Mouse (Mus musculus) CH12.LX (cell line): Measurements from ENCODE around the gene Nanog. TPM values are rescaled to one million over a fixed set of nuclear protein-coding genes. Genes with fewer than 3 reads are reported as not detected.

ENCODE experiments used
- DNase-seq: peaks from one replicate; pipeline ENCODE4 v3.0.0-alpha.2; 2013; ENCODE audit errors: extremely low read depth
- H3K27ac ChIP-seq: 2 replicates; pipeline ENCODE4 v1.5.1; 2012; ENCODE audit warnings: low read depth, mild to moderate bottlenecking, control low read depth, moderate library complexity; ENCODE audit not compliant: insufficient read depth
- H3K27me3 ChIP-seq: replicated peaks from 2 replicates; pipeline ENCODE3; 2012; ENCODE audit warnings: inconsistent platforms
- H3K36me3 ChIP-seq, 2 experiments: replicated peaks in 1 of 2; 2 replicates each; pipeline versions ENCODE3 to v1.6.1; 2012; ENCODE audit warnings: inconsistent platforms in 1 of 2, low read length in 1 of 2, mild to moderate bottlenecking in 1 of 2, mixed read lengths in 1 of 2, moderate library complexity in 1 of 2; ENCODE audit not compliant: control insufficient read depth in 1 of 2, insufficient read depth in 1 of 2
- H3K4me1 ChIP-seq, 2 experiments: 2 replicates each; pipeline ENCODE4 v1.6.1; 2012; ENCODE audit warnings: inconsistent platforms in 1 of 2, moderate library complexity in 1 of 2; ENCODE audit not compliant: insufficient read depth in 2 of 2, control insufficient read depth in 1 of 2
- H3K4me2 ChIP-seq: 2 replicates; pipeline ENCODE4 v1.6.1; 2012; ENCODE audit warnings: low read depth, mild to moderate bottlenecking, control low read depth; ENCODE audit not compliant: poor library complexity, insufficient read depth, severe bottlenecking
- H3K4me3 ChIP-seq, 3 experiments: fragments of 150-350 bp in 1 of 3; sonication (generic) in 1 of 3; replicated peaks in 1 of 3; 2 replicates each; pipeline versions ENCODE3 to v1.5.1; 2011 to 2012; ENCODE audit warnings: low read depth in 2 of 3, low read length in 2 of 3, mild to moderate bottlenecking in 2 of 3, moderate library complexity in 2 of 3, control low read depth in 1 of 3, improper control_type of control experiment in 1 of 3, inconsistent platforms in 1 of 3, mixed read lengths in 1 of 3; ENCODE audit not compliant: poor library complexity in 1 of 3
- H3K79me2 ChIP-seq: replicated peaks from 2 replicates; pipeline ENCODE4 v1.6.1; 2012; ENCODE audit warnings: mild to moderate bottlenecking, moderate library complexity; ENCODE audit not compliant: control insufficient read depth, poor library complexity, insufficient read depth, severe bottlenecking; ENCODE audit errors: extremely low read depth
- H3K9ac ChIP-seq: 2 replicates; pipeline ENCODE4 v1.6.1; 2012; ENCODE audit warnings: low read depth, mild to moderate bottlenecking, control low read depth, moderate library complexity; ENCODE audit not compliant: insufficient read depth
- H3K9me3 ChIP-seq: replicated peaks from 2 replicates; pipeline ENCODE3; 2012; ENCODE audit warnings: low read length, inconsistent platforms, mixed read lengths
- BHLHE40 ChIP-seq: IDR thresholded peaks from 2 replicates; pipeline ENCODE4 v1.6.1; 2011; ENCODE audit warnings: mild to moderate bottlenecking, low read depth, low read length, improper control_type of control experiment
- CHD1 ChIP-seq: IDR thresholded peaks from 2 replicates; pipeline ENCODE4 v1.6.1; 2012; ENCODE audit warnings: low read depth, low read length, improper control_type of control experiment, inconsistent platforms
- CHD2 ChIP-seq: IDR thresholded peaks from 2 replicates; pipeline ENCODE4 v1.6.1; 2011; ENCODE audit warnings: low read length, improper control_type of control experiment
- CTCF ChIP-seq, 2 experiments: IDR thresholded peaks in 1 of 2; conservative IDR thresholded peaks in 1 of 2; 2 replicates each; pipeline ENCODE4 v1.5.1; 2011 to 2012; ENCODE audit warnings: low read depth in 2 of 2, low read length in 2 of 2, improper control_type of control experiment in 1 of 2, inconsistent platforms in 1 of 2, mild to moderate bottlenecking in 1 of 2, moderate library complexity in 1 of 2
- EP300 ChIP-seq: IDR thresholded peaks from 2 replicates; pipeline ENCODE4 v1.6.1; 2011; ENCODE audit warnings: low read length, improper control_type of control experiment
- ETS1 ChIP-seq: conservative IDR thresholded peaks from 2 replicates; pipeline ENCODE4 v1.6.1; 2012; ENCODE audit warnings: low read depth, mild to moderate bottlenecking, inconsistent platforms, low read length, improper control_type of control experiment, moderate library complexity
- HCFC1 ChIP-seq: IDR thresholded peaks from 2 replicates; pipeline ENCODE4 v1.6.1; 2012; ENCODE audit warnings: low read depth, mild to moderate bottlenecking, inconsistent platforms, low read length, improper control_type of control experiment
- JUN ChIP-seq: IDR thresholded peaks from 2 replicates; pipeline ENCODE4 v1.6.1; 2011; ENCODE audit warnings: low read depth, mild to moderate bottlenecking, low read length, improper control_type of control experiment, moderate library complexity; ENCODE audit not compliant: insufficient read depth
- KAT2A ChIP-seq: IDR thresholded peaks from 2 replicates; pipeline ENCODE4 v1.6.1; 2012; ENCODE audit warnings: low read length, improper control_type of control experiment, inconsistent platforms; ENCODE audit not compliant: insufficient replicate concordance
- MAFK ChIP-seq: IDR thresholded peaks from 2 replicates; pipeline ENCODE4 v1.6.1; 2011; ENCODE audit warnings: low read length, improper control_type of control experiment; ENCODE audit not compliant: insufficient replicate concordance
- MAX ChIP-seq: IDR thresholded peaks from 2 replicates; pipeline ENCODE4 v1.6.1; 2011; ENCODE audit warnings: low read length, improper control_type of control experiment
- MAZ ChIP-seq: IDR thresholded peaks from 2 replicates; pipeline ENCODE4 v1.6.1; 2012; ENCODE audit warnings: low read depth, mild to moderate bottlenecking, inconsistent platforms, low read length, improper control_type of control experiment, moderate library complexity
- MYC ChIP-seq: IDR thresholded peaks from 2 replicates; pipeline ENCODE4 v1.6.1; 2011; ENCODE audit warnings: low read depth, mild to moderate bottlenecking, improper control_type of control experiment, low read length
- NELFE ChIP-seq: IDR thresholded peaks from 2 replicates; pipeline ENCODE4 v1.6.1; 2011; ENCODE audit warnings: low read depth, low read length, improper control_type of control experiment
- NRF1 ChIP-seq: IDR thresholded peaks from 2 replicates; pipeline ENCODE4 v1.6.1; 2014; ENCODE audit warnings: low read depth, mild to moderate bottlenecking, inconsistent platforms, low read length, improper control_type of control experiment, moderate library complexity
- POLR2A ChIP-seq: IDR thresholded peaks from 2 replicates; pipeline ENCODE4 v1.6.1; 2011; ENCODE audit warnings: low read depth, mild to moderate bottlenecking, improper control_type of control experiment, low read length
- SMC3 ChIP-seq: IDR thresholded peaks from 2 replicates; pipeline ENCODE4 v1.6.1; 2011; ENCODE audit warnings: low read depth, low read length, improper control_type of control experiment
- UBTF ChIP-seq: IDR thresholded peaks from 2 replicates; pipeline ENCODE4 v1.6.1; 2012; ENCODE audit warnings: low read depth, mild to moderate bottlenecking, inconsistent platforms, low read length, improper control_type of control experiment, moderate library complexity
- USF1 ChIP-seq: IDR thresholded peaks from 2 replicates; pipeline ENCODE4 v1.6.1; 2014; ENCODE audit warnings: low read depth, mild to moderate bottlenecking, inconsistent platforms, low read length, improper control_type of control experiment
- USF2 ChIP-seq: conservative IDR thresholded peaks from 2 replicates; pipeline ENCODE4 v1.6.1; 2011; ENCODE audit warnings: low read depth, low read length, improper control_type of control experiment
- ZKSCAN1 ChIP-seq: IDR thresholded peaks from 2 replicates; pipeline ENCODE4 v1.6.1; 2012; ENCODE audit warnings: low read depth, inconsistent platforms, low read length, improper control_type of control experiment, borderline replicate concordance
- ZMIZ1 ChIP-seq: IDR thresholded peaks from 2 replicates; pipeline ENCODE4 v1.6.1; 2012; ENCODE audit warnings: low read depth, mild to moderate bottlenecking, inconsistent platforms, low read length, improper control_type of control experiment
- ZNF384 ChIP-seq: IDR thresholded peaks from 2 replicates; pipeline ENCODE4 v1.6.1; 2012; ENCODE audit warnings: low read depth, low read length, improper control_type of control experiment, inconsistent platforms
- dilution Hi-C: fragments of 300-500 bp; cut with MboI; formaldehyde crosslinking; loops from 2 replicates; pipeline ENCODE4 v1.14.3; 2020; ENCODE audit warnings: low sequenced_read_pairs; ENCODE audit not compliant: extremely low pct_unique_long_range_greater_than_20kb, extremely low pct_ligation_motif_present
- in situ Hi-C: fragments of 300-500 bp; cut with MboI; formaldehyde crosslinking; loops from 3 replicates; pipeline ENCODE4 v1.14.3; 2019; ENCODE audit warnings: low sequenced_read_pairs, low pct_ligation_motif_present, low pct_unique_long_range_greater_than_20kb, mixed read lengths
- polyA plus RNA-seq: library from polyadenylated mRNA; unstranded; fragments of >175 nt; gene quantifications from 2 replicates; pipeline ENCODE4 v1.2.1, GENCODE M21; 2012; ENCODE audit warnings: low read depth; ENCODE audit not compliant: insufficient read length
- total RNA-seq, 2 experiments: library from RNA; depleted of rRNA; stranded (reverse); fragments of 300-350 nt in 1 of 2; fragments of >200 nt in 1 of 2; gene quantifications; 2 replicates each; pipeline ENCODE4 v1.2.3; 2012 to 2014

Gene Nanog
- total and polyA plus RNA-seq, 3 experiments: 0.27 TPM; not detected in 2

GRCm38 (mm10) chr6:122742228-122742899, 35.1 kb downstream of the Nanog start (continued):
- TF ChIP-seq SMC3: no peak
- TF ChIP-seq CHD2: no peak
- TF ChIP-seq JUN: no peak
- TF ChIP-seq KAT2A: no peak
- no peak for TF ChIP-seq MAFK
- TF ChIP-seq MYC: 0 out of 2 replicates have a peak, but pooled peaks have one; percentile 41
- no peak for TF ChIP-seq USF2
- no peak for TF ChIP-seq USF1
- no peak for TF ChIP-seq NRF1
- peak; percentile 74; the same call in 1 of the 2 replicates for TF ChIP-seq MAZ
- no peak for TF ChIP-seq EP300
- no peak for TF ChIP-seq BHLHE40
- TF ChIP-seq MAX: no peak

- Histone ChIP-seq H3K4me2 (no peak overlapping the region), H3K4me1 (peaks cover 6 to 34% of the 10 kb centered on the region in 2 experiments), H3K79me2 (peaks cover 6% of the 10 kb centered on the region; the same call in 1 of the 2 replicates), H3K4me3 (no peak overlapping the region), H3K27me3 (no peaks in the 10 kb centered on the region), H3K9me3 (no peaks in the 10 kb centered on the region), H3K36me3 (peaks cover 2 to 16% of the 10 kb centered on the region in 2 experiments), H3K9ac (no peak overlapping the region), H3K27ac (no peak overlapping the region)
- TF ChIP-seq CTCF (conservative IDR thresholded peaks at IDR 0.05 in 1 of 2, IDR thresholded peaks at IDR 0.05 in 1 of 2; ENCODE audit: low read depth in 2 of 2, low read length in 2 of 2): peak in 1 of 2 experiments; percentile 17; a peak in 2 of 4 replicates
- TF ChIP-seq BHLHE40: peak; percentile 35; the same call in 1 of the 2 replicates
- no peak for TF ChIP-seq ZKSCAN1
- dilution Hi-C loops: no loop called here
- DNase-seq: no peak
- in situ Hi-C loops: loop anchor here (5.0 kb wide), 1 partner anchor 44 kb away; no protein-coding TSS in a partner anchor
Measured at GRCm38 (mm10) chr6:122743353-122743752, 36.1 kb downstream of the Nanog start.

GRCm38 (mm10) chr6:122744505-122745249, 37.4 kb downstream of the Nanog start:
- H3K9ac ChIP-seq: no peak overlapping the region
- dilution Hi-C loops: no loop called here
- TF ChIP-seq HCFC1 (no peak), UBTF (no peak), NELFE (no peak), ETS1 (no peak), EP300 (no peak), POLR2A (no peak), ZNF384 (no peak), CHD1 (no peak), SMC3 (no peak), USF1 (no peak), MYC (no peak), ZMIZ1 (no peak), BHLHE40 (no peak), MAFK (no peak)

More at GRCm38 (mm10) chr6:122744505-122745249, 37.4 kb downstream of the Nanog start:
- DNase-seq: no peak
- Histone ChIP-seq H3K4me1 (peaks cover 6 to 33% of the 10 kb centered on the region in 2 experiments), H3K27me3 (no peaks in the 10 kb centered on the region), H3K36me3 (peaks cover 0 to 8% of the 10 kb centered on the region in 2 experiments), H3K27ac (no peak overlapping the region), H3K4me2 (no peak overlapping the region), H3K4me3 (no peak overlapping the region), H3K9me3 (no peaks in the 10 kb centered on the region), H3K79me2 (peaks cover 6% of the 10 kb centered on the region; the same call in 1 of the 2 replicates)
- in situ Hi-C loops: loop anchor here (5.0 kb wide), 1 partner anchor 43 kb away; no protein-coding TSS in a partner anchor
